Mouse (Mus musculus): Measurements from ENCODE around the gene Map3k11.

The Map3k11 gene

GRCm38 (mm10) chr19:5710581-5710980 lies 22.0 kb downstream of the Map3k11 start:
- DNase-seq (ENCODE audit: low read depth, low spot score), result no peak

GRCm38 (mm10) chr19:5711218-5711617 lies 22.7 kb downstream of the Map3k11 start:
- DNase-seq (ENCODE audit: low read depth, low spot score), result no peak

- no peak for DNase-seq (ENCODE audit: low read depth, low spot score)
These were observed 23.4 kb downstream of the Map3k11 start for GRCm38 (mm10) chr19:5711907-5712460.

GRCm38 (mm10) chr19:5713255-5713654 lies 24.7 kb downstream of the Map3k11 start:
- DNase-seq (ENCODE audit: low read depth, low spot score), result no peak

GRCm38 (mm10) chr19:5713730-5714129 lies 25.2 kb downstream of the Map3k11 start:
- no peak for DNase-seq (ENCODE audit: low read depth, low spot score)

- no peak for DNase-seq (ENCODE audit: low read depth, low spot score)
These were observed 27.5 kb downstream of the Map3k11 start for GRCm38 (mm10) chr19:5715793-5716688.

GRCm38 (mm10) chr19:5716955-5717354 lies 28.4 kb downstream of the Map3k11 start:
- DNase-seq (ENCODE audit: low read depth, low spot score), result no peak

- no peak for DNase-seq (ENCODE audit: low read depth, low spot score)
These were observed 32.7 kb downstream of the Map3k11 start for GRCm38 (mm10) chr19:5721233-5721632.

- DNase-seq (ENCODE audit: low read depth, low spot score), result peak; percentile 75
These were observed 34.4 kb downstream of the Map3k11 start for GRCm38 (mm10) chr19:5722848-5723425.

- DNase-seq (ENCODE audit: low read depth, low spot score), result no peak
These were observed 35.5 kb downstream of the Map3k11 start for GRCm38 (mm10) chr19:5723934-5724548.

GRCm38 (mm10) chr19:5724549-5724941 lies 36.0 kb downstream of the Map3k11 start:
- peak; percentile 83 for DNase-seq (ENCODE audit: low read depth, low spot score)

GRCm38 (mm10) chr19:5725029-5725707 lies 36.6 kb downstream of the Map3k11 start:
- DNase-seq (ENCODE audit: low read depth, low spot score), result no peak

- DNase-seq (ENCODE audit: low read depth, low spot score), result peak; percentile 71
These were observed 37.4 kb downstream of the Map3k11 start, which contains the start of gene Ehbp1l1 for GRCm38 (mm10) chr19:5725767-5726515. TSS of gene Ehbp1l1 (minus strand) at chr19:5726317.

- peak; percentile 83 for DNase-seq (ENCODE audit: low read depth, low spot score)
These were observed 38.5 kb downstream of the Map3k11 start for GRCm38 (mm10) chr19:5726961-5727578.

- peak; percentile 83 for DNase-seq (ENCODE audit: low read depth, low spot score)
These were observed 39.2 kb downstream of the Map3k11 start for GRCm38 (mm10) chr19:5727701-5728100.

GRCm38 (mm10) chr19:5728631-5729443 lies 40.3 kb downstream of the Map3k11 start:
- DNase-seq (ENCODE audit: low read depth, low spot score), result no peak

GRCm38 (mm10) chr19:5729444-5729815 lies 40.9 kb downstream of the Map3k11 start, which contains the start of gene Fam89b:
TSS of gene Fam89b (minus strand) at chr19:5729653.
- DNase-seq (ENCODE audit: low read depth, low spot score), result peak; percentile 82

GRCm38 (mm10) chr19:5730314-5731186 lies 42.0 kb downstream of the Map3k11 start:
- no peak for DNase-seq (ENCODE audit: low read depth, low spot score)

Measured in c-Kit-negative CD71-positive TER-119-positive erythroid progenitor cells, embryonic 14.5 days (primary cell).